Mouse (Mus musculus) CD4-positive, CD25-positive, alpha-beta regulatory T cell, adult 4 months (primary cell): ENCODE results near the gene Hist1h1a. TPM values are rescaled to one million over a fixed set of nuclear protein-coding genes. Genes with fewer than 3 reads are reported as not detected.

Experiments used
- ATAC-seq: one replicate; pipeline ENCODE4 v1.8.0; 2017
- polyA plus RNA-seq, 2 experiments: library from polyadenylated mRNA; unstranded; fragments of 100-300 nt; shearing (Covaris generic); gene quantifications; one replicate each; pipeline ENCODE4 v1.2.1; 2017

Gene Hist1h1a
- polyA plus RNA-seq, 2 experiments from 2014 or later, result 2.6 to 3.4 TPM

- no peak for ATAC-seq
Measured at GRCm38 (mm10) chr13:23744421-23745380, 18.8 kb upstream of the Hist1h1a start.

GRCm38 (mm10) chr13:23745381-23746161 is 17.9 kb upstream of the Hist1h1a start, which contains the start of gene Hist1h3c:
Hist1h3c (minus strand) TSS chr13:23745602.
- ATAC-seq, result peak; percentile 72

DNA sequence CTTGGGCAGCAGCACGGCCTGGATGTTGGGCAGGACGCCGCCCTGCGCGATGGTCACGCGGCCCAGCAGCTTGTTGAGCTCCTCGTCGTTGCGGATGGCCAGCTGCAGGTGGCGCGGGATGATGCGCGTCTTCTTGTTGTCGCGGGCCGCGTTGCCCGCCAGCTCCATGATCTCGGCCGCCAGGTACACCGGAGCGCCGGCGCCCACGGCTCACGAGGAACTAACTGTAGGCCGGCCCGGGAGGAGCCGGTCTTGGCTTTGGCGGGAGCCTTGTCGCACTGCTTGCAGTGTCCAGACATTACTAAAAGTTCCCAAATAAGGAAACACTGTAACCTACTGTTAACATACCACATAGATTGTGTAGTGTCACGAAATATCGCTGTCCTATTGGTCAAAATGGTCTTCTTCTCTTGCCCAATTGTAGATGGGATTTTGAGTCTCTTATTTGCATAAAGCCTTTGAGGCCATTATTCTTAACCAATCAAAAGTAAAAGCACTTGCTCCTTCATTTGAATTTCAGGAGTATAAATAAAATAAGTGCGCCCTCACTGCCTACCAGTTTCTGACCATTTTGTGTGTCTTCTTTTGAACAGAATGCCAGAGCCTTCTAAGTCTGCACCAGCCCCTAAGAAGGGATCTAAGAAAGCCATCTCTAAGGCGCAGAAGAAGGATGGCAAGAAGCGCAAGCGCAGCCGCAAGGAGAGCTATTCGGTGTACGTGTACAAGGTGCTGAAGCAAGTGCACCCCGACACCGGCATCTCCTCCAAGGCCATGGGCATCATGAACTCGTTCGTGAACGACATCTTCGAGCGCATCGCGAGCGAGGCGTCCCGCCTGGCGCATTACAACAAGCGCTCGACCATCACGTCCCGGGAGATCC is 17.0 kb upstream of the Hist1h1a start, which contains the start of gene Hist1h2bb:
TSS of gene Hist1h2bb (plus strand) at position 534 of the 880 bp plus-strand sequence.
- ATAC-seq, result peak; percentile 85

GRCm38 (mm10) chr13:23747081-23747891 is 16.2 kb upstream of the Hist1h1a start:
- ATAC-seq, result no peak

DNA sequence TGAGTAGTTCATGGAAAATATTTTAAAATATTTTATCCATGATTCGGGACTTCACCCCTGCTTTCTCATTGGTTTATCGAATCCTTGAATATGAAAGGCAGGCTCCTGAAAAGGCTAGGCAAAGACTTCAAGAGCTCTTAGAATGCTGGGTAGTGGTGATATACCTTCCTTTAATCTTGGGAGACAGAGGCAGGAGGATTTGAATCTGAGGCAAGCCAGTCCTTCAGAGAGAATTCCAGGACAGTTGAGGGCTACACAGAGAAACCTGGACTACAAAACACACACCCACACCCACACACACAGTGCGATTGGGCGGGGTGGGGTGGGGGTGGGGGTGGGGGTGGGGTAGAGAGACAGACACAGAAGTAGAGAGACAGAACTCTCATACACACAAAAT is 15.6 kb upstream of the Hist1h1a start:
- ATAC-seq, result no peak

- no peak for ATAC-seq
Measured at GRCm38 (mm10) chr13:23749563-23750121, 13.8 kb upstream of the Hist1h1a start.

GRCm38 (mm10) chr13:23750839-23751477 is 12.5 kb upstream of the Hist1h1a start, which contains the start of gene Hist1h2ab:
Hist1h2ab (plus strand) TSS chr13:23751126.
- peak; percentile 46 for ATAC-seq

GRCm38 (mm10) chr13:23751478-23751956 is 11.9 kb upstream of the Hist1h1a start:
- ATAC-seq, result no peak

DNA sequence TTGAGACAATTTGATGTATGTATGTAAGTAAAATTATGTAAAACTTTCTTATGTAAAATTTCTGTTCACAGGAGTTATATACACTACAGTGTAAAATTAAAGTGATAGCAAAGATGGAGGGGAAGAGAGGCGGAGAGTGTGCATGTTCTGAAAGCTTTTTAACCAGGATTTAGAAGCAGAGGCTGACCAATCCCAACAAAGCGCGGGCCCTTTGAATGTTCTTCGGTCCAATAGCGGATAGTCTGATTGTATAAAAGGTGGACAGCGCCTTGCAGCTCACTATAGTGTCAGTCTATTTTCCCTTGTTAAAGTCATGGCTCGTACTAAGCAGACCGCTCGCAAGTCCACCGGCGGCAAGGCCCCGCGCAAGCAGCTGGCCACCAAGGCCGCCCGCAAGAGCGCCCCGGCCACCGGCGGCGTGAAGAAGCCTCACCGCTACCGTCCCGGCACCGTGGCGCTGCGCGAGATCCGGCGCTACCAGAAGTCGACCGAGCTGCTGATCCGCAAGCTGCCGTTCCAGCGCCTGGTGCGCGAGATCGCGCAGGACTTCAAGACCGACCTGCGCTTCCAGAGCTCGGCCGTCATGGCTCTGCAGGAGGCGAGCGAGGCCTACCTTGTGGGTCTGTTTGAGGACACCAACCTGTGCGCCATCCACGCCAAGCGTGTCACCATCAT is 11.3 kb upstream of the Hist1h1a start, which contains the start of gene Hist1h3b:
TSS of gene Hist1h3b (plus strand) at position 201 of the 675 bp plus-strand sequence.
- ATAC-seq, result peak; percentile 44

- ATAC-seq, result no peak
Measured at GRCm38 (mm10) chr13:23752742-23753172, 10.7 kb upstream of the Hist1h1a start.

DNA sequence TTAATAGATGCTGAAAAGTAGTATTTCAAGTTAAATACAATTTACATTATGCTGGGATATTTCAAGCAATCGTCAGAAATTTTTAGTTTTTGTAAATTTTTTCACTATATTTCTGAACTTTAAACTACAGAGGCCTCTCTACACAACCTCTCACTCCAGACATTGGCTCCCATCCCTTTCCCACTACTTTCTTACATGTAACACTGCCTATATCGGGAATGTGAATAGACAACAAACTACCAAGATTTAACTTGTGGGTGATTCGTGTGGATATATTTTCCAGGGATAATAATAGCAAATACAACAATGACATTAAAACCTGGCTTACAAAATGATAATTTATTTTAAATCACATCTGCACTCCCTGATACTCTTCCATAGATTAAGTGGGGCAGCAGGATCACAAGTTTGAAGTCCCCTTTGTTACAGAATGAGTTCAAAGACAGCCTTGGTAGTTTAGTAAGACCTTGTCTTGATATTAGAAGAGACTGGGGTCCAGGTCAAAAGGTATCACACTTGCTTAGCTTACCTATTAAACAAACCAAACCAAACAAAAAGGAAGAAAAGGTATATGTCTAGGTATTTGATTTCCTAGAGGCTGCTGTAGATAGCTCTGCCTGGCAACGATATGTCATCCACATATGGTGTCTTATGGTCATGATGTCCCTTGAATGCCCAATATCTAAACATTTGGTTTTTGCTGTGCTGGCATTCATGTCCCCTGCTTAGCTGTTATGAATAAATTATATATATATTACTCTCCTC is 10.0 kb upstream of the Hist1h1a start:
- no peak for ATAC-seq

- no peak for ATAC-seq
Measured at GRCm38 (mm10) chr13:23755000-23755399, 8.5 kb upstream of the Hist1h1a start.

GRCm38 (mm10) chr13:23756790-23757189 is 6.7 kb upstream of the Hist1h1a start, which contains the start of gene Hist1h4b:
Hist1h4b (plus strand) TSS chr13:23757013.
- peak; percentile 61 for ATAC-seq

DNA sequence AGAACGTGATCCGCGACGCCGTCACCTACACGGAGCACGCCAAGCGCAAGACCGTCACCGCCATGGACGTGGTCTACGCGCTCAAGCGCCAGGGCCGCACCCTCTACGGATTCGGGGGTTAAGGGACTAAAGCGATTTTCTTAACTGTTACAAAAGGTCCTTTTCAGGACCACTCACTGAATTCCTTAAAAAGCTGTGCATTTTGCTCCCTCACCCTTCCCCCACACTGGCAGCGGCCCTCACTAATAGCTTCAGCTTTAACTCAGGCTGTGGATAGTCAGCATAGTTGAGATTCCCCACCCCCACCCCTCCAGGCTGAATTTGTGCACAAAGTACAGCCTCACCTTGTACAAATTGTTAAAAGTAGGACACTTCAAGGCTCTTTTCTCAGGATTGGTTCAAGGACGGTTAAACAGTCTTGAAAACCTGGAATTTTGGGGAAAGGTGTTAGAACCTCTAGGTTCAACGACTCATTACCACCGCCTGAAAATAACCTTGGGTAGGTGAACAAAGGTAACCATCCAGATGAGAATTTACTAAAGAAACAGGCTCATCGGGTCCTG is 6.2 kb upstream of the Hist1h1a start:
- ATAC-seq, result no peak

DNA sequence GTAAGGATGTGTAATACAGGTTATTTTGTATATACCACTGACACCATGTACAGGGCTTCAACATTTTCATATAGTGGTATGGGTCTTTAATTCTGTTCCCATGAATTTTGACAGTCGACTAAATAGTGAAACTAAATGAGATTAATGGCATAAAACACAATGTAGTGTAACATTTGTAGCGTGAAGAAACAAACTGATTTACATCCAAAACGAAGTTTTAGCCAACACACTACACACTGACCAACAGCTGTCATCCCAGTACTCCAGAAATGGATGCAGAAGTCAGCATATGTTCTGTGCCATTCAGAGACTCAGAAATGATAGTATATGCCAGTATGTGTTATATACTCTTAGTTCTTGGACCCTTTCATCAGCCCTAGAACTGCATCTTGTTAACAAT is 5.5 kb upstream of the Hist1h1a start:
- ATAC-seq, result no peak

GRCm38 (mm10) chr13:23759251-23759771 is 4.2 kb upstream of the Hist1h1a start:
- no peak for ATAC-seq

- ATAC-seq, result no peak
Measured at GRCm38 (mm10) chr13:23759916-23760239, 3.6 kb upstream of the Hist1h1a start.
